8 mouse cellular contexts compared by ENCODE assay signal in the genomic region with DNA sequence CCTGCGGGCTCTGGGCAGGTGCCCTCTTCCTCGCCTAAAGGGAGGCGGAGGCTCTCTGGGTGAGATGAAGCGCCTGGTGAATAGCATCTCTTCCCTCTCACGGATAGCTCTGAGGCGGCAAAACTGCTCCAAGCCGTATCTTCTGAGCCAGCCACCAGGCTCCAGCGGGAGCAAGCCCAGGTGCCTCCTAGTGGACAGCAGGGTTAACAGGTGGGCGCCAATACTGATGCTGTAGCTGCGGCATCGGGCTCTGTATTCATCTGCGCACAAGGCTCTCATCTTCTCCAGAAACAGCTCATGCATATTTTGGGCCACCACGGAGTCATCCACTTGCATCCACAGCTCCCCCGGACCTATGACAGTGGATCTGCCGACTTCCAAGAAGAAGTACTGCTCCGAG. TPM values are rescaled to one million over a fixed set of nuclear protein-coding genes. Genes with fewer than 3 reads are reported as not detected.
DNase-seq lines count a peak whose midpoint lies in the region; ATAC-seq and TF ChIP-seq lines count a peak whose summit lies in the region.

No protein-coding gene starts in this region.

- no peak for TF ChIP-seq POLR2A in heart, adult 2 months (IDR thresholded peaks at IDR 0.05; ENCODE audit: insufficient read depth, low read depth, low read length)

- H3K9me3 ChIP-seq in heart, embryonic 11.5 days (replicated peaks; ENCODE audit: control insufficient read depth, low read length) = no peaks in the 10 kb centered on the region
- H3K9me3 ChIP-seq in embryonic facial prominence, embryonic 12.5 days = no peaks in the 10 kb centered on the region
- no peaks in the 10 kb centered on the region for H3K9me3 ChIP-seq in midbrain, embryonic 16.5 days (replicated peaks; ENCODE audit: control insufficient read depth, low read length, poor library complexity, severe bottlenecking)

- intact Hi-C loops in heart, adult 2 months (cut with DNase I) = no loop called here

- no peaks in the 10 kb centered on the region for H3K4me1 ChIP-seq in heart, embryonic 11.5 days (ENCODE audit: control insufficient read depth, insufficient read depth, low read length)
- no peaks in the 10 kb centered on the region; the same call in 1 of the 2 replicates for H3K4me1 ChIP-seq in heart, adult 2 months (ENCODE audit: control insufficient read depth, insufficient read depth, low read length)
- no peaks in the 10 kb centered on the region for H3K4me1 ChIP-seq in embryonic facial prominence, embryonic 12.5 days
- H3K4me1 ChIP-seq in midbrain, embryonic 16.5 days (ENCODE audit: control insufficient read depth, insufficient read depth, low read length) = peaks cover 5% of the 10 kb centered on the region

- no peak overlapping the region for H3K27ac ChIP-seq in heart, embryonic 11.5 days (ENCODE audit: low read depth, low read length)
- no peak overlapping the region for H3K27ac ChIP-seq in heart, adult 2 months
- H3K27ac ChIP-seq in embryonic facial prominence, embryonic 12.5 days = no peak overlapping the region
- no peak overlapping the region for H3K27ac ChIP-seq in midbrain, embryonic 16.5 days (ENCODE audit: low read length)

- TF ChIP-seq EP300 in heart, adult 2 months (IDR thresholded peaks at IDR 0.05; ENCODE audit: insufficient read depth, low read depth, low read length) = no peak

- peak overlapping the region; percentile 44 for H3K4me3 ChIP-seq in heart, embryonic 11.5 days (ENCODE audit: low read depth, low read length)
- H3K4me3 ChIP-seq in heart, adult 2 months = no peak overlapping the region
- peak overlapping the region; percentile 40 for H3K4me3 ChIP-seq in embryonic facial prominence, embryonic 12.5 days
- H3K4me3 ChIP-seq in midbrain, embryonic 16.5 days (ENCODE audit: low read depth, low read length) = peak overlapping the region; percentile 47

- ATAC-seq in heart, embryonic 11.5 days (replicated peaks; ENCODE audit: insufficient number of reproducible peaks, low FRiP score, low TSS enrichment) = no peak
- 0 out of 2 replicates have a peak, but pooled peaks have one; percentile 17 for ATAC-seq in embryonic facial prominence, embryonic 12.5 days (ENCODE audit: insufficient number of reproducible peaks, insufficient read depth, low FRiP score, low TSS enrichment)
- 0 out of 2 replicates have a peak, but pooled peaks have one; percentile 10 for ATAC-seq in midbrain, embryonic 16.5 days
- no peak for ATAC-seq in erythroid progenitor cell, adult 5-6 weeks (replicated peaks; ENCODE audit: low FRiP score, poor library complexity, severe bottlenecking)

- H3K27me3 ChIP-seq in heart, embryonic 11.5 days (ENCODE audit: control insufficient read depth, insufficient read depth, low read length) = peaks cover 64% of the 10 kb centered on the region
- H3K27me3 ChIP-seq in heart, adult 2 months (ENCODE audit: control insufficient read depth, insufficient read depth, low read length) = peaks cover 16% of the 10 kb centered on the region
- peaks cover 74% of the 10 kb centered on the region for H3K27me3 ChIP-seq in embryonic facial prominence, embryonic 12.5 days
- peaks cover 39% of the 10 kb centered on the region for H3K27me3 ChIP-seq in midbrain, embryonic 16.5 days (ENCODE audit: control insufficient read depth, insufficient read depth, low read depth, low read length)

- H3K9ac ChIP-seq in heart, embryonic 11.5 days (ENCODE audit: low read depth, low read length) = no peak overlapping the region
- H3K9ac ChIP-seq in heart, adult 2 months (ENCODE audit: low read depth, low read length) = no peak overlapping the region
- H3K9ac ChIP-seq in embryonic facial prominence, embryonic 12.5 days = no peak overlapping the region
- peak overlapping the region; percentile 41 for H3K9ac ChIP-seq in midbrain, embryonic 16.5 days (ENCODE audit: low read depth, low read length)

- peak overlapping the region; percentile 65 for H3K4me2 ChIP-seq in heart, embryonic 11.5 days
- peak overlapping the region; percentile 50 for H3K4me2 ChIP-seq in embryonic facial prominence, embryonic 12.5 days (replicated peaks)
- peak overlapping the region; percentile 66 for H3K4me2 ChIP-seq in midbrain, embryonic 16.5 days (ENCODE audit: low read length)

- 24% methylated on average over 16 of the region's 16 CpGs for WGBS in heart, embryonic 11.5 days (ENCODE audit: insufficient replicate concordance)
- WGBS in heart, adult 2 months = 23% methylated on average over 16 of the region's 16 CpGs
- WGBS in embryonic facial prominence, embryonic 12.5 days = 23% methylated on average over 16 of the region's 16 CpGs
- WGBS in midbrain, embryonic 16.5 days = 21% methylated on average over 16 of the region's 16 CpGs

- no peak for TF ChIP-seq CTCF in heart, adult 2 months (IDR thresholded peaks at IDR 0.05)

- no peak for DNase-seq in heart, adult 2 months
- peak; percentile 16 for DNase-seq in kidney, adult 18-20 months
- DNase-seq in ovary, adult 18-20 months (ENCODE audit: low spot score) = no peak
- DNase-seq in left cerebral cortex, adult 18-20 months (ENCODE audit: low spot score in 2 of 2) = no peak

- H3K79me2 ChIP-seq in heart, adult 2 months (replicated peaks; ENCODE audit: control insufficient read depth, insufficient read depth, low read length) = no peaks in the 10 kb centered on the region

- H3K36me3 ChIP-seq in heart, embryonic 11.5 days (ENCODE audit: control insufficient read depth, insufficient read depth, low read length) = no peaks in the 10 kb centered on the region
- H3K36me3 ChIP-seq in heart, adult 2 months (ENCODE audit: control insufficient read depth, insufficient read depth, low read length) = no peaks in the 10 kb centered on the region
- H3K36me3 ChIP-seq in embryonic facial prominence, embryonic 12.5 days = no peaks in the 10 kb centered on the region
- no peaks in the 10 kb centered on the region for H3K36me3 ChIP-seq in midbrain, embryonic 16.5 days (ENCODE audit: control insufficient read depth, insufficient read depth, low read length)

RNA-seq across cellular contexts. Expression of a gene that starts 1.1 kb away (rescaled TPM):
- polyA plus RNA-seq in heart, embryonic 11.5 days (2014; fragmentation: Nextera tagmentation; extraction: Ambion mirVana) = 0.37 and 0.42 TPM in 2 replicates
- not detected for total RNA-seq in heart, adult 2 months (2021)
- polyA plus RNA-seq in heart, adult 2 months (2012; rRNA removed) = not detected in 2 replicates
- polyA plus RNA-seq in embryonic facial prominence, embryonic 12.5 days (2016; fragmentation: Nextera tagmentation; extraction: Ambion mirVana) = 1.4 and 1.6 TPM in 2 replicates
- polyA plus RNA-seq in midbrain, embryonic 16.5 days (2015; fragmentation: Nextera tagmentation; extraction: Ambion mirVana) = 3.9 TPM in 2 replicates
- not detected in 2 replicates for total RNA-seq in erythroid progenitor cell, adult 5-6 weeks (2015; ENCODE audit: low replicate concordance)
- not detected in 2 replicates for total RNA-seq in erythroid progenitor cell, adult 5-6 weeks (2017; ENCODE audit: low replicate concordance)
- total RNA-seq in left cerebral cortex, adult 18-20 months (2021) = under 1 TPM; 0.49 to 0.58 TPM

Comparison
In these comparisons a context has a peak if more than half of its experiments do, and no peak if none do; other contexts are left out.
1. ATAC-seq: peak in embryonic facial prominence, embryonic 12.5 days (single experiment) and midbrain, embryonic 16.5 days (single experiment); none in heart, embryonic 11.5 days (single experiment) and erythroid progenitor cell, adult 5-6 weeks (single experiment).
2. Peak in every context shown above with its lines, with median percentiles within 50 percentile points of each other: H3K4me2 ChIP-seq.